Mouse (Mus musculus): ENCODE measurements at regions not wholly inside any gene's neighbourhood (a gene's known extent, or its start where the extent isn't known, plus 50 kb on each side); places are given as distances from the start of the nearest gene placed in this dataset.

- Histone ChIP-seq H3K4me2 (ENCODE audit: low read depth) (no peak overlapping the region), H3K4me1 (replicated peaks; ENCODE audit: control insufficient read depth in 2 of 2, insufficient read depth in 2 of 2, low read length in 1 of 2) (no peaks in the 10 kb centered on the region), H3K27me3 (ENCODE audit: control insufficient read depth, insufficient read depth, low read length) (no peaks in the 10 kb centered on the region), H3K4me3 (ENCODE audit: insufficient read depth in 1 of 2, low read depth in 2 of 2, low read length in 2 of 2) (no peak overlapping the region), H3K9ac (replicated peaks) (no peak overlapping the region), H3K27ac (no peak overlapping the region), H3K9me3 (ENCODE audit: control insufficient read depth, low read length) (no peaks in the 10 kb centered on the region), H3K36me3 (replicated peaks; ENCODE audit: control insufficient read depth, insufficient read depth, low read depth) (no peaks in the 10 kb centered on the region)
- ATAC-seq (ENCODE audit: insufficient read depth) (no peak), DNase-seq (ENCODE audit: low read depth in 3 of 3, low spot score in 3 of 3) (no peak)
- whole genome bisulfite sequencing (ENCODE audit: insufficient replicate concordance), result 69% methylated on average over 8 of the region's 8 CpGs
- TF ChIP-seq CTCF (IDR thresholded peaks at IDR 0.05; ENCODE audit: low read depth) (no peak), EP300 (IDR thresholded peaks at IDR 0.05; ENCODE audit: low read depth) (no peak)
Observed at GRCm38 (mm10) chr15:93959931-93960330, 364.2 kb upstream of the Prickle1 start.

- no peaks in the 10 kb centered on the region for H3K36me3 ChIP-seq (replicated peaks; ENCODE audit: control insufficient read depth, insufficient read depth, low read depth)
- H3K9ac ChIP-seq (replicated peaks), result no peak overlapping the region
- 68% methylated on average over 1 of the region's 1 CpGs for WGBS (ENCODE audit: insufficient replicate concordance)
- DNase-seq (ENCODE audit: low read depth in 3 of 3, low spot score in 3 of 3) (no peak), ATAC-seq (ENCODE audit: insufficient read depth) (no peak)
- H3K4me1 ChIP-seq (replicated peaks; ENCODE audit: control insufficient read depth in 2 of 2, insufficient read depth in 2 of 2, low read length in 1 of 2), result no peaks in the 10 kb centered on the region
- H3K27ac ChIP-seq, result no peak overlapping the region
- no peaks in the 10 kb centered on the region for H3K27me3 ChIP-seq (ENCODE audit: control insufficient read depth, insufficient read depth, low read length)
- H3K4me3 ChIP-seq (ENCODE audit: insufficient read depth in 1 of 2, low read depth in 2 of 2, low read length in 2 of 2), result no peak overlapping the region
- H3K4me2 ChIP-seq (ENCODE audit: low read depth), result no peak overlapping the region
- H3K9me3 ChIP-seq (ENCODE audit: control insufficient read depth, low read length), result no peaks in the 10 kb centered on the region
- TF ChIP-seq EP300 (IDR thresholded peaks at IDR 0.05; ENCODE audit: low read depth) (no peak), CTCF (IDR thresholded peaks at IDR 0.05; ENCODE audit: low read depth) (no peak)
Observed at GRCm38 (mm10) chr15:93958086-93958485, 362.4 kb upstream of the Prickle1 start.

- Histone ChIP-seq H3K4me3 (ENCODE audit: insufficient read depth in 1 of 2, low read depth in 2 of 2, low read length in 2 of 2) (no peak overlapping the region), H3K27ac (no peak overlapping the region), H3K27me3 (ENCODE audit: control insufficient read depth, insufficient read depth, low read length) (no peaks in the 10 kb centered on the region), H3K9ac (replicated peaks) (no peak overlapping the region), H3K4me2 (ENCODE audit: low read depth) (no peak overlapping the region), H3K9me3 (ENCODE audit: control insufficient read depth, low read length) (no peaks in the 10 kb centered on the region), H3K4me1 (replicated peaks; ENCODE audit: control insufficient read depth in 2 of 2, insufficient read depth in 2 of 2, low read length in 1 of 2) (no peaks in the 10 kb centered on the region), H3K36me3 (replicated peaks; ENCODE audit: control insufficient read depth, insufficient read depth, low read depth) (no peaks in the 10 kb centered on the region)
- TF ChIP-seq EP300 (IDR thresholded peaks at IDR 0.05; ENCODE audit: low read depth), result no peak
- TF ChIP-seq CTCF (IDR thresholded peaks at IDR 0.05; ENCODE audit: low read depth), result no peak
- ATAC-seq (ENCODE audit: insufficient read depth), result no peak
- WGBS (ENCODE audit: insufficient replicate concordance), result 76% methylated on average over 11 of the region's 11 CpGs
- DNase-seq (ENCODE audit: low read depth in 3 of 3, low spot score in 3 of 3), result no peak
Observed at GRCm38 (mm10) chr15:93956801-93957200, 361.1 kb upstream of the Prickle1 start.

GRCm38 (mm10) chr15:93953548-93953947 is 357.9 kb upstream of the Prickle1 start:
- Histone ChIP-seq H3K27me3 (ENCODE audit: control insufficient read depth, insufficient read depth, low read length) (no peaks in the 10 kb centered on the region), H3K27ac (no peak overlapping the region), H3K4me2 (ENCODE audit: low read depth) (no peak overlapping the region), H3K9ac (replicated peaks) (no peak overlapping the region), H3K9me3 (ENCODE audit: control insufficient read depth, low read length) (no peaks in the 10 kb centered on the region), H3K4me1 (replicated peaks; ENCODE audit: control insufficient read depth in 2 of 2, insufficient read depth in 2 of 2, low read length in 1 of 2) (no peaks in the 10 kb centered on the region), H3K36me3 (replicated peaks; ENCODE audit: control insufficient read depth, insufficient read depth, low read depth) (no peaks in the 10 kb centered on the region), H3K4me3 (ENCODE audit: insufficient read depth in 1 of 2, low read depth in 2 of 2, low read length in 2 of 2) (no peak overlapping the region)
- no peak for DNase-seq (ENCODE audit: low read depth in 3 of 3, low spot score in 3 of 3)
- 33% methylated on average over 1 of the region's 1 CpGs for WGBS (ENCODE audit: insufficient replicate concordance)
- TF ChIP-seq EP300 (IDR thresholded peaks at IDR 0.05; ENCODE audit: low read depth), result no peak
- no peak for TF ChIP-seq CTCF (IDR thresholded peaks at IDR 0.05; ENCODE audit: low read depth)
- ATAC-seq (ENCODE audit: insufficient read depth), result no peak

- no peak for TF ChIP-seq CTCF (IDR thresholded peaks at IDR 0.05; ENCODE audit: low read depth)
- TF ChIP-seq EP300 (IDR thresholded peaks at IDR 0.05; ENCODE audit: low read depth), result no peak
- H3K9ac ChIP-seq (replicated peaks), result no peak overlapping the region
- 61% methylated on average over 1 of the region's 1 CpGs for WGBS (ENCODE audit: insufficient replicate concordance)
Observed at GRCm38 (mm10) chr15:93950441-93950840, 354.8 kb upstream of the Prickle1 start.

More at GRCm38 (mm10) chr15:93950441-93950840, 354.8 kb upstream of the Prickle1 start:
- Histone ChIP-seq H3K4me1 (replicated peaks; ENCODE audit: control insufficient read depth in 2 of 2, insufficient read depth in 2 of 2, low read length in 1 of 2) (no peaks in the 10 kb centered on the region), H3K27me3 (ENCODE audit: control insufficient read depth, insufficient read depth, low read length) (no peaks in the 10 kb centered on the region), H3K36me3 (replicated peaks; ENCODE audit: control insufficient read depth, insufficient read depth, low read depth) (no peaks in the 10 kb centered on the region), H3K4me2 (ENCODE audit: low read depth) (no peak overlapping the region), H3K27ac (no peak overlapping the region), H3K9me3 (ENCODE audit: control insufficient read depth, low read length) (no peaks in the 10 kb centered on the region), H3K4me3 (ENCODE audit: insufficient read depth in 1 of 2, low read depth in 2 of 2, low read length in 2 of 2) (no peak overlapping the region)
- DNase-seq (ENCODE audit: low read depth in 3 of 3, low spot score in 3 of 3) (no peak), ATAC-seq (ENCODE audit: insufficient read depth) (no peak)

Measured in liver, embryonic 14.5 days (tissue).